Mouse (Mus musculus) right cerebral cortex, adult 18-20 months (tissue): ENCODE measurements at regions not wholly inside any gene's neighbourhood (a gene's known extent, or its start where the extent isn't known, plus 50 kb on each side); places are given as distances from the start of the nearest gene placed in this dataset.

Source experiments
- DNase-seq: peaks from one replicate; pipeline ENCODE4 v3.0.0; 2022; ENCODE audit warnings: mixed read lengths

GRCm38 (mm10) chr10:8978595-8978994 lies 92.7 kb upstream of the Sash1 start:
- DNase-seq: no peak

GRCm38 (mm10) chr10:8973934-8974333 lies 88.1 kb upstream of the Sash1 start:
- no peak for DNase-seq

DNA sequence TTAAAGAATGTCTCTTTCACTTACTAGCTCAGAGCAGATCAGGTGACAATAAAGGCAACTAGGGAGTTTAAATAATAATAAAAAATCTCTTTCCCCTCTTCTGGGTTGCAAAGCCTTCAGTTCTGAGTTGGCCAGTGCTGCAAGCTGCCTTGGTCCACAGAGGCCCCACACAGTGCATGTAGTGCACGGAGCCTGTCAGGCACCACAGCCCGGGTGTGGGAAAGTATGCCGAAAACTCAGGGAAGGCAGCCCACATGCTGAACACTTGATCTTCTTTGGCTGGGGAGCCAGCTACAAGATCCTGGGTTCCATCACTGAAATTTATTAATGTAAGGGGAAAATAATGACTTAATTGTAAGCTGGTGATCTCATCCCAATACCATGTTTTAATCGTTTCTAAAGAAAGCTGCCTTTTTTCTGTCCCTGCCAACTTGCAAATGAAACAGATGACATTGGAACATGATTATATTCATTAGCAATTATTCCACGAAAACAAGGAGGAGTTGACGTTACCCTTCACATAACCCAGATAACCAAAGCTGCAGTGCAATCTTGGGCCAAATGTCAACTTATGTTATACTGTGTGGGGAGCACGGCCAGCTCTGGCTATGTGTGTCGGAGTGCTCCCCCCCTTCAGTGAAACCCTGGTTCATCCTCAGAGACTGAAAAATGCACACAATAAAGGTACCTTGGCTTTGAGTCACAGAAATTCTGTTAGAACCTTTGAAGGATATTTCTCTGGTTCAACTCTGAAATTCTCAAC lies 87.1 kb upstream of the Sash1 start:
- no peak for DNase-seq

DNA sequence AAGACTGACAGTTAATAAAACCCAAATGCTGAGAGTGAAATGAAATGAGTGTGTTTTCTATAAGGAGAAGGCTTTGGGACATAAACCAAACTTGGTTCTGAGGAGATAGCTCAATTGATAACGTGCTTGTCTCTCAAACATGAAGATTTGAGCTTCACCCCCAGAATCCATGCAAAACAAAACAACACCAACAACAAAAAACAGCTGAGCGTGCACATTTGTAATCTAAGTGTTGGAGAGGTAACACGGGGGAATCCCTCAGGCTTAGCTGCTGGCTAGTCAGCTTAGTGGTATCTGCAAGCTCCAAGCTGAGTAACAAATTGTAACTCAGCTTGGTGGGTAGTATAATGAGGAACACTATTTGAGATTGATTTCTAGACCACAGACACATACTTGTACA lies 84.9 kb upstream of the Sash1 start:
- no peak for DNase-seq

DNA sequence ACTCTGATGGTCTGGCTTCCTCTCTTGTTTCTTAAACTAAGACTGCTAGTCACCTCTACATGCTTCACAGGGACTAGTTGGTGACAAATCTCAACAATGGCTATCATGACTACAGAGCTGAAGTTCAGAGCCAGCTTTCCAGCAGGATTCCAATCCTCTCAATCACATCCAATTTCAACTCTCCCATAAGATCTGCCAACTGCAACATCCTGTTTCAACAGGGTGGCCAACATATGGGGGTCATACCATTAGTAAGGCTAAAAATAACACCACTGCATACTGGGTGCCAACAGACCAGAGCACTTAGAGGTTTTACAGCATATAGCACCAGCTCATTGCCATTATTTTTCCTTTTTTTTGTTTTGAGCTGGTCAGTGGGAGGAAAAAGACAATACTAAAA lies 83.7 kb upstream of the Sash1 start:
- DNase-seq: no peak

DNA sequence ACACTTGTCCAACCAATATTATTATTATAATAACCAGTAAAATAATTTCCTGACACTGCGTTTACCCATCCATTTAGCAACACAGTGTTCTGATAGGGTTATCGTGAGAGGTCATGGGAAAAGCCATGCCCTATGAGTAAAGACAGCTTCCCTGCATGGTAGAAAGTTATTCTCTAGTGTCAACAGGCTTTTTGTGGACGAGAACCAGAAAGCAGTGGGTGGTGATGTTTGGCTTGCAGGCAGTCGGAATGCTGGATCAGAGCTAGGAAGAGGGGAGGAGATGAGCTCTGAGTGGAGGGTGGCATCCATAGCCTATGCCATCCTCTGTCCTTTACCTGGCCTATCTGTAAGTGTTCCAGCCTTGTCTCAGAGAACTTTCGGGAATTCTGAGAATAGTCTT lies 83.1 kb upstream of the Sash1 start:
- DNase-seq: no peak

DNA sequence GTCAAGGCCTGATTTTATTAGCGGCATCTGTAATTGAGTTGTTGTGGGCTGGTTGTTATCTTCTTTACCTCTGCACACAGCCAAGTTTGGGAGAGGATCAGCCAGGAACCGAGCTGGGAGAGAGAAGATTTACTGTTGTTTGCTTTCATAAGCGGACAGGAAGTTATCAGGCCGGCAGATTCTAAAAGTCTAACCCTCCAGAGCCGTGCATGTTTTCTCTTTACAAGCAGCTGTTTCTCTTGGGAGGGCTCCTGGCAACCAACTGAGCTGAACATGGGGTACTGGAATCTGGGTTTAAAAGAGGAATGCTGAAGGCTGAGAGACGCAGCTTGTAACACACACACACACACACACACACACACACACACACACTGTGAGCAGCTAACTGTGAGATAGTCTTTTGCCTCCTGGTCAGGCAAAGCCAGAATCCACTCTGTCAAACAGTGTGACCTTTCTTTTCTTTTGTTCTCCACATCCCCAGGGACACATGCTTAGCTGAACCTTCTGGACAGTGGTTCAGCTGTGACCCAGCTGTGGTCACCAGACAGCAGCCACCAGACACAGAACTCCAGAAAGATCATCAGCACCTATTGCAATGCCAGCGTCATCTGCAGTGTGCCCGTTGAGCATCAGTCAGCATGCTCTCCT lies 82.5 kb upstream of the Sash1 start:
- DNase-seq: peak; percentile 8

- no peak for DNase-seq
Observed at GRCm38 (mm10) chr10:8962921-8963320, 77.1 kb upstream of the Sash1 start.

- DNase-seq: no peak
Observed at GRCm38 (mm10) chr10:8960964-8961675, 75.2 kb upstream of the Sash1 start.

- DNase-seq: no peak
Observed at GRCm38 (mm10) chr10:8960275-8960960, 74.5 kb upstream of the Sash1 start.

DNA sequence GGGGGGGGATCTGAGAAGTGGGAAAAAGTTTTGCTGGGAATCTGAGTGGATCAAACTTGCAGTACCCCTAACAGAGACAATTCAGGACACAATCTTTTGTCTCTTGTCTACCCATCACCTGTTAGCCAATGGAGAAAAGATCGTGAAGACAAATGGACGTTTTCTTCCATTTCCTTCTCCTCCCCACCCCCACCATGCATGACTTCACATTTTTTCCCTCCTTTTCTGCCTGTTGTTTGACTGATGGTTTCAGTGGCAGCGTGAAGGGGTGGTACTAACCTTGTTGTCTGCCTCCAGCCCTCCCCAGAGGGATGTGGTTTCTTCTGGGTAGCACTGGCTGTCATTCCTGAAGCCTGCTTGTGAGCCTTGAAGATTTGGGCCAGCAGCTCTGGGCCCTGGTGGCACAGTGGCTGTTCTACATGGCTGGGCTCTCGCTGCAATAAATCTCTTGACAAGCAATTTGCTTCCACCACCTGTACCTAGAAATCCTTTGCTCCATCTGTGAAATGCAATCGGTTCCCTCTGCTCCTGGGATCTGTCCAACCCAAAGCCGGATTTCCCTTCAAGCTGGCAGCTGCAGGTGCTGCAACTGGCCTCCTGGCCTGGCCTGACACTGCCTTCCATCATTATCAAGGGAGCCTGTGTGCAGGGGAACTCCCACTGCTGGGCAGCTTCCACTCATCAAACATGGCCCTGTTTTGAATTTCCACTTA lies 69.8 kb upstream of the Sash1 start:
- no peak for DNase-seq

GRCm38 (mm10) chr10:8954003-8954402 lies 68.1 kb upstream of the Sash1 start:
- DNase-seq: no peak

GRCm38 (mm10) chr10:8952922-8953321 lies 67.1 kb upstream of the Sash1 start:
- DNase-seq: no peak

- DNase-seq: no peak
Observed at GRCm38 (mm10) chr10:8951937-8952336, 66.1 kb upstream of the Sash1 start.

DNA sequence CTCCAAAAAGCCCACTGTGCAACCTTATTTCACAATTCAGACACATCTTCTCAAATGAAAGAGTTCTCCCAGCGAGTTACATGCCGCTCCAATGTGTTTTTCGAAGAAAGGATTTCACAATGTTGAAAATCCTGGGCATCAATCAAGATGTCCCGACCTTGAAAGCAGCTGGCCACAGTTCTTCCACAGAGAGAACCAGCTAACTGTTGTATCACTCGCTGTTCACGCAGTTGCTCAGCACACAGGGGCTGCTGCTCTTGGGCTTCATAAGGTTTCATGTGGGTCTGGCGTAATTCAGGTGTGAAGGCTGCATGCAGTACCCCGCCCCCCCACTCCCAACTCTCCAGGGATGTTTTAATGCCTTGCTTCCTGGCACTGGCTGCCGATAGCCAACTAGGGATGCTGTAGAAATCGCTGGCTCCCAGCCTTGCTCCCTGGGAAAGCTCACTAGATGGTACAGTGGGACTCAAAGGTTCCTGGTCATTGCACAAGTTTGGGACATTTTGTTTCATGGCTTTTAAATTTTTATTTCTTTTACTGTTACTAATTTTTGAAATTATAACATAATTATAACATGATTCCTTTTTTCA lies 65.5 kb upstream of the Sash1 start:
- no peak for DNase-seq

- DNase-seq: no peak
Observed at GRCm38 (mm10) chr10:8948227-8948626, 62.4 kb upstream of the Sash1 start.

DNA sequence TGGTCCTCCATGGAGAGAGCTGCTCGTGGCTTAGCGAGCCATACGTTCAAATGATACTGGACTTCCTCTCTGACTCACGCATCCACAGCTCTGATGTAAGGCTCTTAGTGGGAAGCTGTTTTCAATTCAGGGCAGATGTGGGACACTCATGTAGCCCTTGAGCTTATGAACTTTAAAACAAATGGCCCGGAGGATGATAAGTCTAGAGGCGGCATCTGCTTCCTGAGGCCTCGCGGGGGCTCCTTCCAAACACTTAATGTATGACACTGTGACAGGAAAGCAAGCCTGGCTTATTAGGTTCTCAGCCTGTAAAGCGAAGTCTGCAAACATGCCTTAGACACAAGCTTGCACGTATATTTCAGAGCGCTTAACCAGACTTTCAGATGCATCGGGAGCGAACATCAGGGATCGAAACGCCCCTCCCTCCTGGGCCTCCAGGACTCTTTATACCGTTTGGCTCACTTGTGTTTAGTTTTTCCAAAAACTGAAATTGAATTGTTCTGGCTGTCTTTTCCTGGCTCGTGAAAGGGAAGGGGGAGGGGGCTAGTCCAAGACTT lies 59.4 kb upstream of the Sash1 start:
- no peak for DNase-seq

DNA sequence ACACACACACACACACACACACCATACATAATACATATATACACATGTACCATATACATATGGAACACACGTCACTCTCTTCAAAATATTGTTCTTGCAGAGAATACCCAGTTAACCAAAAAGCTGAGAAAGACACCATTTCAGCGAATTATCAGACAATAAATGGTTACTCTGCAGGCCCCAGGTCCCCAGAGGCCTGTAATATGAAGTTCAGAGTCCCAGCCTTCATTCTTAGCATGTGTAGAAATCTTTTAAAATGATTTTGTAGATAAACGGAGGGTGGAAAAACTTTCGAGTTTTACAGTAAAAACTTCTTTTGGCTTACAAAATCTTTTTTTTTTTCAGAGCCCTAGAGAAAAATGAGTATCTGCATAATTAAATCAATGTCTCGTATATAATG lies 58.7 kb upstream of the Sash1 start:
- DNase-seq: no peak

GRCm38 (mm10) chr10:8943698-8944097 lies 57.8 kb upstream of the Sash1 start:
- DNase-seq: peak; percentile 23

GRCm38 (mm10) chr10:8942967-8943471 lies 57.1 kb upstream of the Sash1 start:
- DNase-seq: peak; percentile 18

GRCm38 (mm10) chr10:8936369-8936768 lies 50.5 kb upstream of the Sash1 start:
- DNase-seq: peak; percentile 7
